Mouse (Mus musculus) liver, embryonic 14.5 days (tissue): Measurements from ENCODE around the gene Neu3. TPM values are rescaled to one million over a fixed set of nuclear protein-coding genes. Genes with fewer than 3 reads are reported as not detected.

ENCODE experiments used
- ATAC-seq: fragments of 200-750 bp; cut with Nextera tagmentation; 2 replicates; pipeline ENCODE4 v1.8.0; 2017; ENCODE audit warnings: moderate number of reproducible peaks, mild to moderate bottlenecking, moderate library complexity; ENCODE audit not compliant: insufficient read depth
- DNase-seq, 3 experiments: peaks; one replicate each; pipeline ENCODE4 v3.0.0-alpha.2; 2012 to 2013; ENCODE audit warnings: low read depth in 3 of 3, low spot score in 3 of 3
- H3K27ac ChIP-seq: fragments of 300-500 bp; sonication (generic); 2 replicates; pipeline ENCODE4 v1.5.1; 2014; ENCODE audit warnings: moderate library complexity, mild to moderate bottlenecking, control low read depth, inconsistent platforms
- H3K27me3 ChIP-seq: fragments of 300-500 bp; sonication (generic); 2 replicates; pipeline ENCODE4 v1.6.1; 2014; ENCODE audit warnings: mild to moderate bottlenecking, low read length, moderate library complexity; ENCODE audit not compliant: control insufficient read depth, insufficient read depth
- H3K36me3 ChIP-seq: fragments of 300-500 bp; sonication (generic); replicated peaks from 2 replicates; pipeline ENCODE4 v1.6.1; 2014; ENCODE audit warnings: low read depth; ENCODE audit not compliant: control insufficient read depth, insufficient read depth
- H3K4me1 ChIP-seq, 2 experiments: fragments of 200-500 bp in 1 of 2; fragments of 300-500 bp in 1 of 2; sonication (generic) in 1 of 2; replicated peaks; 2 replicates each; pipeline ENCODE4 v1.6.1; 2012 to 2014; ENCODE audit warnings: antibody characterized with exemption in 1 of 2, inconsistent platforms in 1 of 2, low read length in 1 of 2; ENCODE audit not compliant: control insufficient read depth in 2 of 2, insufficient read depth in 2 of 2
- H3K4me2 ChIP-seq: fragments of 300-500 bp; sonication (generic); 2 replicates; pipeline ENCODE4 v1.6.1; 2014; ENCODE audit warnings: low read depth, mild to moderate bottlenecking, control low read depth, moderate library complexity
- H3K4me3 ChIP-seq, 2 experiments: fragments of 200-500 bp in 1 of 2; fragments of 300-500 bp in 1 of 2; sonication (generic) in 1 of 2; 2 replicates each; pipeline ENCODE4 v1.5.1; 2012 to 2014; ENCODE audit warnings: low read depth in 2 of 2, low read length in 2 of 2, mild to moderate bottlenecking in 2 of 2, control low read depth in 1 of 2, inconsistent platforms in 1 of 2, moderate library complexity in 1 of 2; ENCODE audit not compliant: insufficient read depth in 1 of 2
- H3K9ac ChIP-seq: fragments of 300-500 bp; sonication (generic); replicated peaks from 2 replicates; pipeline ENCODE4 v1.6.1; 2014; ENCODE audit warnings: mild to moderate bottlenecking, control low read depth, moderate library complexity
- H3K9me3 ChIP-seq: fragments of 300-500 bp; sonication (generic); 2 replicates; pipeline ENCODE4 v1.6.1; 2016; ENCODE audit warnings: low read length, mixed read lengths; ENCODE audit not compliant: control insufficient read depth
- CTCF ChIP-seq: IDR thresholded peaks from 2 replicates; pipeline ENCODE4 v1.5.1; 2016; ENCODE audit warnings: antibody characterized with exemption, low read depth, control low read depth
- EP300 ChIP-seq: IDR thresholded peaks from 2 replicates; pipeline ENCODE4 v1.6.1; 2016; ENCODE audit warnings: antibody characterized with exemption, low read depth
- WGBS: fragments of 180-500 bp; shearing (Covaris S2); extraction: QIAGEN DNeasy Blood & Tissue Kit; methylation state at CpG from one replicate; pipeline ENCODE4 v1.1.7; 2014; ENCODE audit not compliant: insufficient replicate concordance; 5-methylcytosine and 5-hydroxymethylcytosine counted together
- polyA plus RNA-seq, 2 experiments: library from polyadenylated mRNA; depleted of rRNA in 1 of 2; stranded (reverse) in 1 of 2; unstranded in 1 of 2; fragments of >200 nt; fragmentation: Nextera tagmentation in 1 of 2; extraction: Ambion mirVana in 1 of 2; gene quantifications; 2 replicates each; pipeline versions ENCODE4 v1.2.1 to v1.2.3; 2012 to 2014

Gene Neu3
- polyA plus RNA-seq, 2 experiments: 2.9 to 4.1 TPM

GRCm38 (mm10) chr7:99795192-99795981, 32.8 kb downstream of the Neu3 start:
- Histone ChIP-seq H3K9me3 (no peaks in the 10 kb centered on the region), H3K36me3 (no peaks in the 10 kb centered on the region), H3K9ac (no peak overlapping the region), H3K4me2 (no peak overlapping the region), H3K4me1 (peaks cover 15% of the 10 kb centered on the region in 2 experiments), H3K4me3 (no peak overlapping the region), H3K27ac (no peak overlapping the region), H3K27me3 (no peaks in the 10 kb centered on the region)
- DNase-seq (peak in 1 of 3 experiments; percentile 31), ATAC-seq (no peak)
- 14% methylated on average over 17 of the region's 17 CpGs for WGBS
- TF ChIP-seq EP300: no peak
- TF ChIP-seq CTCF: no peak

DNA sequence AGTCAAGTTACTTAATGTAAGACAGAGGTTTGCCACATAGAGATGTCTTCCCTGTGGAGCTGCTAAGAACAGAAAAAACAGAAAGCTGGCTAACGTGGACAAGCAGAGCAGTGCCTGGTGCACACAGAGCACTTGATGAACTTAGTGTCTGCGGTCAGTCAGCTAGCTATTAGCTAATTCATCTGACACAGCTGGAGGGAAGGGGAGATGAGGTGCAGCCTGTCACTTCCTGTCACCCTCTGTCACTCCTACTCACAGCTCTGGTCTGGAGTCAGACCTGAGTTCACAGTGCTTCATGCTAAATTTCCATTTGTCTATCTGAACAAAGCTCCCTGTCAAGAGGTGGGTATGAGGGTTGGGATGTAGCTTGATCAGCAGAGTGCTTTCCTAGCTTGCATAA, 34.1 kb downstream of the Neu3 start:
- ATAC-seq: no peak

GRCm38 (mm10) chr7:99790816-99791215, 37.4 kb downstream of the Neu3 start:
- WGBS: 69% methylated on average over 10 of the region's 10 CpGs
- no peak for TF ChIP-seq EP300
- no peak for TF ChIP-seq CTCF
- ATAC-seq (no peak), DNase-seq (no peak)
- H3K9ac ChIP-seq: no peak overlapping the region
- no peaks in the 10 kb centered on the region for H3K36me3 ChIP-seq
- H3K4me1 ChIP-seq: no peaks in the 10 kb centered on the region; a peak in 1 of 4 replicates
- no peak overlapping the region for H3K4me3 ChIP-seq
- H3K9me3 ChIP-seq: no peaks in the 10 kb centered on the region
- H3K4me2 ChIP-seq: no peak overlapping the region
- H3K27ac ChIP-seq: no peak overlapping the region
- H3K27me3 ChIP-seq: no peaks in the 10 kb centered on the region

More for the DNA sequence above, 34.1 kb downstream of the Neu3 start:
- H3K27me3 ChIP-seq: no peaks in the 10 kb centered on the region
- H3K9ac ChIP-seq: no peak overlapping the region
- no peak overlapping the region for H3K27ac ChIP-seq
- no peak for DNase-seq
- H3K9me3 ChIP-seq: no peaks in the 10 kb centered on the region
- WGBS: 44% methylated on average over 2 of the region's 2 CpGs
- no peak overlapping the region for H3K4me2 ChIP-seq
- peaks cover 7% of the 10 kb centered on the region in 2 experiments for H3K4me1 ChIP-seq
- H3K4me3 ChIP-seq: no peak overlapping the region
- no peaks in the 10 kb centered on the region for H3K36me3 ChIP-seq
- TF ChIP-seq EP300 (no peak), CTCF (no peak)

- H3K27me3 ChIP-seq: no peaks in the 10 kb centered on the region
- no peak overlapping the region for H3K9ac ChIP-seq
- H3K36me3 ChIP-seq: no peaks in the 10 kb centered on the region
- H3K4me3 ChIP-seq: no peak overlapping the region
- no peak overlapping the region for H3K27ac ChIP-seq
- TF ChIP-seq CTCF (no peak), EP300 (no peak)
- no peak for DNase-seq
- no peak overlapping the region for H3K4me2 ChIP-seq
- H3K4me1 ChIP-seq: no peaks in the 10 kb centered on the region
- no peaks in the 10 kb centered on the region for H3K9me3 ChIP-seq
- no peak for ATAC-seq
- WGBS: 46% methylated on average over 5 of the region's 5 CpGs
Observed at GRCm38 (mm10) chr7:99788563-99788962, 39.7 kb downstream of the Neu3 start.

- no peaks in the 10 kb centered on the region for H3K36me3 ChIP-seq
- no peak overlapping the region for H3K4me3 ChIP-seq
- no peaks in the 10 kb centered on the region for H3K27me3 ChIP-seq
- no peaks in the 10 kb centered on the region for H3K4me1 ChIP-seq
- no peak for TF ChIP-seq EP300
- no peak for TF ChIP-seq CTCF
- H3K9ac ChIP-seq: no peak overlapping the region
- WGBS: 54% methylated on average over 2 of the region's 2 CpGs
- H3K27ac ChIP-seq: no peak overlapping the region
- ATAC-seq: no peak
- H3K4me2 ChIP-seq: no peak overlapping the region
- H3K9me3 ChIP-seq: no peaks in the 10 kb centered on the region
- DNase-seq: no peak
Observed at GRCm38 (mm10) chr7:99787935-99788334, 40.3 kb downstream of the Neu3 start.
